Mouse (Mus musculus) embryonic stem cell, embryonic (primary cell): ENCODE data around the gene Ppig.

Source experiments
- CTCF ChIA-PET, 4 experiments: fragments of 300-600 bp in 2 of 4; fragments of 350-600 bp in 2 of 4; sonication (Branson Sonifier 250); formaldehyde crosslinking; loops; one replicate each; lab custom pipeline; 2022; ENCODE audit warnings: inconsistent platforms in 2 of 4; lab: Charles Lee
- POLR2A ChIA-PET, 4 experiments: fragments of 300-600 bp in 2 of 4; fragments of 350-600 bp in 2 of 4; sonication (Branson Sonifier 250); formaldehyde crosslinking; loops; one replicate each; lab custom pipeline; 2022; ENCODE audit warnings: antibody characterized with exemption in 4 of 4, inconsistent platforms in 1 of 4; lab: Charles Lee

Gene Ppig

GRCm38 (mm10) chr2:69714126-69714525 is 8.2 kb upstream of the Ppig start:
- ChIA-PET POLR2A (interaction anchor here in 3 of 4 experiments (0.5 to 3.5 kb wide), 11 partner anchors 8 to 171 kb away, joined by 3 to 60 read pairs (median 4); partner anchors contain the start of genes Ppig (in 3 of the 3), Ccdc173 (in 1 of the 3), Mettl5 (in 1 of the 3) and Phospho2 (in 1 of the 3)), CTCF (interaction anchor here in 2 of 4 experiments (0.6 to 1.0 kb wide), 2 partner anchors 8 to 12 kb away, joined by 3 read pairs; partner anchors contain the start of gene Ppig (in 1 of the 2))

GRCm38 (mm10) chr2:69716483-69716882 is 5.9 kb upstream of the Ppig start:
- POLR2A ChIA-PET: interaction anchor here in 2 of 4 experiments (0.6 to 0.7 kb wide), 3 partner anchors 10 to 107 kb away, joined by 3 to 4 read pairs (median 4); no protein-coding TSS in a partner anchor

GRCm38 (mm10) chr2:69719121-69719520 is 3.2 kb upstream of the Ppig start:
- ChIA-PET POLR2A (interaction anchor here in 2 of 4 experiments (0.6 to 2.2 kb wide), 3 partner anchors 8 to 1008 kb away, joined by 3 to 7 read pairs (median 6); no protein-coding TSS in a partner anchor), CTCF (interaction anchor here in 1 of 4 experiments (0.5 kb wide), 1 partner anchor 988 kb away, joined by 3 read pairs; no protein-coding TSS in a partner anchor)

More at GRCm38 (mm10) chr2:69716483-69716882, 5.9 kb upstream of the Ppig start:
- CTCF ChIA-PET: no interaction called here

- CTCF ChIA-PET: interaction anchor here (0.6 to 1.1 kb wide), 7 partner anchors 9 to 115 kb away, joined by 3 to 5 read pairs (median 3); partner anchors contain the start of genes Ccdc173 (in 1 of the 4), Fastkd1 (in 1 of the 4) and Phospho2 (in 1 of the 4)
- POLR2A ChIA-PET: interaction anchor here (0.6 to 4.3 kb wide), 30 partner anchors 9 to 175 kb away, joined by 3 to 60 read pairs (median 4); partner anchors contain the start of genes Fastkd1 (in 4 of the 4), Bbs5 (in 2 of the 4), Ccdc173 (in 2 of the 4) and Phospho2 (in 2 of the 4)
Measured at GRCm38 (mm10) chr2:69722650-69723518, 539 bp downstream of the Ppig start.

- POLR2A ChIA-PET: interaction anchor here in 3 of 4 experiments (1.3 to 4.3 kb wide), 9 partner anchors 9 to 99 kb away, joined by 3 to 60 read pairs (median 6); partner anchors contain the start of genes Fastkd1 (in 2 of the 3), Ccdc173 (in 1 of the 3), Klhl23 (in 1 of the 3) and Phospho2 (in 1 of the 3)
Measured at GRCm38 (mm10) chr2:69723519-69723825, 1.1 kb downstream of the Ppig start.

GRCm38 (mm10) chr2:69745091-69745490 is 22.7 kb downstream of the Ppig start:
- ChIA-PET POLR2A (no interaction called here), CTCF (interaction anchor here in 1 of 4 experiments (1.4 kb wide), 1 partner anchor 34 kb away, joined by 4 read pairs; no protein-coding TSS in a partner anchor)

More at GRCm38 (mm10) chr2:69723519-69723825, 1.1 kb downstream of the Ppig start:
- CTCF ChIA-PET: interaction anchor here in 1 of 4 experiments (0.7 kb wide), 1 partner anchor 44 kb away, joined by 4 read pairs; no protein-coding TSS in a partner anchor

- ChIA-PET CTCF (interaction anchor here in 1 of 4 experiments (0.7 kb wide), 1 partner anchor 344 kb away, joined by 4 read pairs; no protein-coding TSS in a partner anchor), POLR2A (interaction anchor here in 1 of 4 experiments (1.0 kb wide), 1 partner anchor 8 kb away, joined by 3 read pairs; no protein-coding TSS in a partner anchor)
Measured at GRCm38 (mm10) chr2:69760980-69761379, 38.6 kb downstream of the Ppig start.

GRCm38 (mm10) chr2:69763340-69763739 is 41.0 kb downstream of the Ppig start:
- ChIA-PET CTCF (no interaction called here), POLR2A (interaction anchor here in 2 of 4 experiments (0.6 to 1.3 kb wide), 4 partner anchors 10 to 39 kb away, joined by 3 to 4 read pairs (median 3); no protein-coding TSS in a partner anchor)

GRCm38 (mm10) chr2:69764716-69765115 is 42.4 kb downstream of the Ppig start:
- ChIA-PET CTCF (interaction anchor here in 1 of 4 experiments (0.6 kb wide), 1 partner anchor 84 kb away, joined by 3 read pairs; no protein-coding TSS in a partner anchor), POLR2A (no interaction called here)

GRCm38 (mm10) chr2:69773331-69773730 is 51.0 kb downstream of the Ppig start:
- CTCF ChIA-PET: no interaction called here

GRCm38 (mm10) chr2:69777985-69778835 is 55.9 kb downstream of the Ppig start:
- CTCF ChIA-PET: interaction anchor here (0.5 to 1.9 kb wide), 22 partner anchors 12 to 780 kb away, joined by 3 to 12 read pairs (median 4); partner anchors contain the start of genes Ccdc173 (in 3 of the 4), Phospho2 (in 3 of the 4), Fastkd1 (in 1 of the 4) and Klhl23 (in 1 of the 4)
- POLR2A ChIA-PET: interaction anchor here (0.6 to 2.0 kb wide), 14 partner anchors 10 to 167 kb away, joined by 3 to 10 read pairs (median 4); partner anchors contain the start of genes Ccdc173 (in 3 of the 4), Phospho2 (in 3 of the 4) and Bbs5 (in 1 of the 4)

More at GRCm38 (mm10) chr2:69773331-69773730, 51.0 kb downstream of the Ppig start:
- POLR2A ChIA-PET: no interaction called here

- ChIA-PET CTCF (interaction anchor here (0.5 to 1.9 kb wide), 24 partner anchors 11 to 348 kb away, joined by 3 to 12 read pairs (median 3); partner anchors contain the start of genes Ccdc173 (in 3 of the 4), Phospho2 (in 3 of the 4), Fastkd1 (in 1 of the 4) and Klhl23 (in 1 of the 4)), POLR2A (interaction anchor here (0.6 to 2.0 kb wide), 10 partner anchors 10 to 167 kb away, joined by 3 to 10 read pairs (median 4); partner anchors contain the start of genes Ccdc173 (in 2 of the 4), Phospho2 (in 2 of the 4) and Bbs5 (in 1 of the 4))
Measured at GRCm38 (mm10) chr2:69778836-69779177, 56.5 kb downstream of the Ppig start.

GRCm38 (mm10) chr2:69788974-69789373 is 66.6 kb downstream of the Ppig start:
- CTCF ChIA-PET: interaction anchor here (0.6 to 3.6 kb wide), 13 partner anchors 9 to 159 kb away, joined by 3 to 42 read pairs (median 6); partner anchors contain the start of gene Bbs5 (in 1 of the 4)

GRCm38 (mm10) chr2:69789429-69790069 is 67.2 kb downstream of the Ppig start, which contains the start of the genes Ccdc173 and Phospho2:
Ccdc173 (minus strand) TSS chr2:69789575.
Phospho2 (plus strand) TSS chr2:69789623.
- CTCF ChIA-PET: interaction anchor here (0.5 to 3.6 kb wide), 31 partner anchors 9 to 176 kb away, joined by 3 to 42 read pairs (median 5); partner anchors contain the start of genes Klhl23 (in 2 of the 4), Bbs5 (in 1 of the 4), Mettl5 (in 1 of the 4) and Ppig (in 1 of the 4)
- POLR2A ChIA-PET: interaction anchor here in 3 of 4 experiments (0.5 to 2.8 kb wide), 43 partner anchors 8 to 197 kb away, joined by 3 to 20 read pairs (median 4); partner anchors contain the start of genes Klhl23 (in 3 of the 3), Fastkd1 (in 2 of the 3), Mettl5 (in 2 of the 3) and Ppig (in 2 of the 3)

More at GRCm38 (mm10) chr2:69788974-69789373, 66.6 kb downstream of the Ppig start:
- POLR2A ChIA-PET: interaction anchor here in 3 of 4 experiments (0.7 to 2.8 kb wide), 27 partner anchors 10 to 197 kb away, joined by 3 to 20 read pairs (median 5); partner anchors contain the start of genes Fastkd1 (in 2 of the 3), Klhl23 (in 2 of the 3), Mettl5 (in 2 of the 3) and Ppig (in 2 of the 3)

GRCm38 (mm10) chr2:69790285-69790684 is 67.9 kb downstream of the Ppig start:
- ChIA-PET CTCF (interaction anchor here (0.5 to 3.6 kb wide), 33 partner anchors 10 to 328 kb away, joined by 3 to 42 read pairs (median 4); partner anchors contain the start of genes Klhl23 (in 2 of the 4), Mettl5 (in 1 of the 4) and Ppig (in 1 of the 4)), POLR2A (interaction anchor here in 3 of 4 experiments (0.5 to 2.8 kb wide), 31 partner anchors 9 to 198 kb away, joined by 3 to 20 read pairs (median 4); partner anchors contain the start of genes Klhl23 (in 2 of the 3), Ppig (in 2 of the 3), Bbs5 (in 1 of the 3) and Fastkd1 (in 1 of the 3))
